Mouse (Mus musculus) ovary, adult 18-20 months (tissue): ENCODE data around the gene Ypel3.

Experiments
- DNase-seq: peaks from one replicate; pipeline ENCODE4 v3.0.0; 2022; ENCODE audit warnings: low spot score, mixed read lengths

Ypel3 gene

GRCm38 (mm10) chr7:126793456-126794270 is 16.9 kb downstream of the Ypel3 start:
- DNase-seq: no peak

- DNase-seq: no peak
These were observed 17.5 kb downstream of the Ypel3 start for GRCm38 (mm10) chr7:126794271-126794605.

- no peak for DNase-seq
These were observed 18.9 kb downstream of the Ypel3 start for GRCm38 (mm10) chr7:126795387-126796317.

DNA sequence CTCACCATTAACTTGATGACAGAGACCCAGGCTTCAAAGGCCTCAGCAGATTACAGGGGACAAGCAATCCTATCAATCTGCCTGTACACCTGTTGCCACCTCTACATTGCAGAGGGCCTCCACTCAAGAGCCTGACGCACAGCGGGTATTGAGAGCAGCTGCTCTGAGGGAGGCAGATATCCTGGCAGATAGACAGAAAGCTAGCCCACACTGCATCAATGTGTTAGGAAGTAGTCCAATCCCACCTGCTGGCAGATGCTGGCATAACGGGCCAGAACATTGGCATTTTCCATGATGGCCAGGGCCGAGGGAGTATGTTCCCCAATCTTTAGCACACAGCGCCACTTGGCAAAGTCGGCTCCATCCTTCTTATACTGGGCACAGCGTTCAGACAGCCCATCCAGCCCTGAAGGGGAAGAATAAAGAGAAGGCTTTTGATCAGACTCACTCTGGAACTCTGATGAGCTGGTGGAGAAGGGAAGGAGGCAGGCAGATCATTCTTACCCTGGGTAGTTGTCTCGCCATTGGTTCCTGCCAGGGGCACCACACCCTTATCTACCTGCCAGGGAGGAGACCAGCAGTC is 19.7 kb downstream of the Ypel3 start:
- DNase-seq: no peak

DNA sequence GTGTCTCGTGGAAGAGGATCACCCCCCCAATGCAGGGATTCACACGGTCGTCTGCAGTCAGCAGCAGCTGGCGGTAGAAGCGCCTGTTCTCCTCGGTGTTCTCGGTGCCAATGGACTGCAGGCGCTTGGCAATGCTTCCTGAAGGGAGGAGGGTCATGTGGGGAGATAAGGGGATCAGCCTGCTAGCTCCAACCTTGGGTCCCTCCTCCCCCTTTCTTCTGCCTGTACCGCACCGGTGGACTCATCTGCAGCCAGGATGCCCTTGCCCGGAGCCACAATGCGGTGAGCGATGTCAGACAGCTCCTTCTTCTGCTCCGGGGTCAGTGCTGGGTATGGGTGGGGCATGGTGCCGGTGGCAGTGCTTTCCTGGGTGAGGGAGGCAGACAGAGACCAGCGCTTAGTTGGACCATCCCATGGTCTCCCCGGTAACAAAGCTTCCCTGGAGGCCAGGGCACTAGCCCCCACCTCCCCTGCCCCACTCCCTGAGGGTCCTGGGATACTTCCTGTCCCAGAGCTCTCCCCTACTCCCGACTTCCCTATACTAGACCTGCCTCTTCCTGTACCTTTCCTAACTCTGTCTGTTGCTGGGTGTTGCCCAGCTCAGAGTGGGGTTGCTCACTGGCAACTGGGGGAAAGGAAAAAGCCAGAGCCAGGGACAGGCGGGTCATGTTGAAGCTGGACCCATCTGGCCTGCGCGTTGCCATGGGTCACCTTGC is 20.8 kb downstream of the Ypel3 start, which contains the start of gene Fam57b:
Fam57b (plus strand) TSS at position 258 of the 716 bp plus-strand sequence.
- peak; percentile 81 for DNase-seq

GRCm38 (mm10) chr7:126798127-126799049 is 21.6 kb downstream of the Ypel3 start:
- DNase-seq: peak; percentile 59

GRCm38 (mm10) chr7:126799050-126799467 is 22.3 kb downstream of the Ypel3 start:
- peak; percentile 98 for DNase-seq

GRCm38 (mm10) chr7:126799468-126800268 is 22.9 kb downstream of the Ypel3 start:
- DNase-seq: no peak

DNA sequence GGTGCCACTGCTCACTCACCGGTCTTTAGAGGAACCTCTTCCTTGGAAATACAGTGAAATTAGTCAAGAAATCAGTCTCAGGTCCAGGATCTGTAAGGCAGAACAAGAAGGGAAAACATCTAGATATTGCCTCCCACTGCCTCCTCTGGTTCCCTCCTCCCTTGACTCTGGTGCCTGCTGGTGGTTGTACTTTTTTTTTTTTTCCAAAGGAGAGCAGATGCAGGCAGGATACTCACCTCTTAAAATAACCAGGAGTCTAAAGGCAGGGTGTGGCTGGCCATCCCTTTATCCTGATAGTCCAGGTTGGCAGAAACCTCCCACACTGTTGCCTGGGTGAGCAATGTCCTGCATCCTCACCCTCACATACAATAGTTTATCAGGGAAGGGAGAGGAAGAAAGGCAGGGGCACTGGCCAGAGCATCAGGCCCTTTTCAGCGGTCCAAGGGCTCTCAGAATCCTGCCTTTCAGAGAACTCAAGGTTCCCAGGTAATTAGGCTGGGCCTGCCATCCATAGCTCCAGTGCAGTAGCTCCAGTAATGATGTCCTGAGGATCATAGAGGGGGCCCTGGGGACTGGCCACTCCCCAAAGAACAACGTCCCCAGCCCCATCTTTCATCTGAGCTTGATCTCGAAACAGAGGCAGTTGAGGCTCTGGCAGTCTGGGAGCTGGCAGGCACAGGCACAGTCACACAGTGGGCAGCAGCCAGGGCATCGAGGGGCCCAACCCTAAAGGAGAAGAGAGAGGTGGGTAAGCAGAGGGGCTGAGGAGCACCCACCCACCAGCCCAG is 23.7 kb downstream of the Ypel3 start:
- no peak for DNase-seq

- DNase-seq: no peak
These were observed 24.3 kb downstream of the Ypel3 start for GRCm38 (mm10) chr7:126801057-126801422.

- DNase-seq: no peak
These were observed 25.6 kb downstream of the Ypel3 start for GRCm38 (mm10) chr7:126802134-126802889.

DNA sequence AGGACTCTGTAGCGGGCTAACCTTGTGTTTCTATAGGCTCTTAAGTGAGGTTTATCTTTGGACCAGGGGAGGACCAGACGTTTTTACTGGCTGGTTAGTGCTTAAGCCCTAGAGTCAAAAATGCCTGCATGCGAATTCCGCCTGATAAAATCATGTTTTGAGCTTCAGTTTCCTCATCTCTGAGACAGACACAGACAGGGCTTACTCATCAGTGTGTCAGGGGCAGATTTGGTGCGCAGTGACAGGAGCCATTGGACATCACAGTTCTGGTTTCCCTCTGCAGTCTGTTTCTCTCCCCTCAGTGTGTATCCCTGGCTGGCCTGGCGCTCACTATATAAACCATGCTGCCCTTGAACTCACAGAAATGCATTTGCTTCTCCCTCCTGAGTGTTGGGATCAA is 26.4 kb downstream of the Ypel3 start:
- no peak for DNase-seq

- DNase-seq: no peak
These were observed 27.0 kb downstream of the Ypel3 start for GRCm38 (mm10) chr7:126803751-126804150.

GRCm38 (mm10) chr7:126806956-126807355 is 30.2 kb downstream of the Ypel3 start:
- no peak for DNase-seq

DNA sequence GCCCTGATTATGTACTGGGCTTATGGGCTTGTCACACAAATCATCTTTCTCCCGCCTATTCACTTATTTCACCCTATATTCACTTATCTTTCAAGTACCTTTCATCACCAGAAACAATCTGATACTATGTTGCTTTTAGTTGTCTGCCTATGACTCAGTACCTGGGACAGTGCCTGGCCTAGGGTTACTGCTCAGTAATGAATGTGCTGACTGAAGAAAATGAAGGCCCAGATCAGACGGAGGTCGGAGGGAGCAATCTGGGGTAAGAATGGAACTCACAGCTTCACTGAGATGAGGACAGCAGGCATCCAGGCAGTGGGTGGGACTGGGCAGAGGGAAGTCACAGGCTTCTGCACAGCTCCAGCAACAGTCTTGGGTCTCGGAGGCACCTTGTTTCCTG is 30.6 kb downstream of the Ypel3 start:
- DNase-seq: no peak

GRCm38 (mm10) chr7:126808703-126809455 is 32.1 kb downstream of the Ypel3 start:
- peak; percentile 85 for DNase-seq

GRCm38 (mm10) chr7:126809723-126810369 is 33.1 kb downstream of the Ypel3 start:
- no peak for DNase-seq
